Mouse (Mus musculus) liver, adult 2 months (tissue): ENCODE data around the gene Clstn1. TPM values are rescaled to one million over a fixed set of nuclear protein-coding genes. Genes with fewer than 3 reads are reported as not detected.

Experiments used
- DNase-seq: peaks from one replicate; pipeline ENCODE4 v3.0.0-alpha.2; 2011; ENCODE audit warnings: low read depth, low spot score; ENCODE audit errors: extremely low read depth
- H3K27ac ChIP-seq: fragments of 200-500 bp; replicated peaks from 2 replicates; pipeline ENCODE4 v1.5.1; 2012; ENCODE audit warnings: low read depth, mild to moderate bottlenecking, control low read depth, inconsistent platforms, low read length; ENCODE audit not compliant: insufficient read depth
- H3K27me3 ChIP-seq: fragments of 200-500 bp; 2 replicates; pipeline ENCODE4 v1.6.1; 2012; ENCODE audit warnings: mild to moderate bottlenecking, moderate library complexity, low read length, inconsistent platforms; ENCODE audit not compliant: control insufficient read depth, insufficient read depth
- H3K36me3 ChIP-seq: fragments of 200-500 bp; 2 replicates; pipeline ENCODE4 v1.6.1; 2012; ENCODE audit warnings: low read length, inconsistent platforms; ENCODE audit not compliant: control insufficient read depth, insufficient read depth
- H3K4me1 ChIP-seq: fragments of 200-500 bp; 2 replicates; pipeline ENCODE4 v1.6.1; 2011; ENCODE audit warnings: low read length; ENCODE audit not compliant: control insufficient read depth, insufficient read depth
- H3K4me3 ChIP-seq: fragments of 200-500 bp; 2 replicates; pipeline ENCODE4 v1.5.1; 2011; ENCODE audit warnings: low read depth, mild to moderate bottlenecking, control low read depth, low read length, moderate library complexity; ENCODE audit not compliant: insufficient read depth
- H3K79me2 ChIP-seq: fragments of 200-500 bp; 2 replicates; pipeline ENCODE4 v1.6.1; 2012; ENCODE audit warnings: inconsistent platforms, mild to moderate bottlenecking, low read length, moderate library complexity; ENCODE audit not compliant: control insufficient read depth, insufficient read depth
- H3K9ac ChIP-seq: fragments of 200-500 bp; 2 replicates; pipeline ENCODE4 v1.6.1; 2012; ENCODE audit warnings: low read depth, mild to moderate bottlenecking, control low read depth, inconsistent platforms, low read length
- CTCF ChIP-seq: fragments of 200-500 bp; IDR thresholded peaks from 2 replicates; pipeline ENCODE4 v1.5.1; 2011; ENCODE audit warnings: low read depth, low read length, control low read depth
- POLR2A ChIP-seq: fragments of 200-500 bp; IDR thresholded peaks from 2 replicates; pipeline ENCODE4 v1.6.1; 2011; ENCODE audit warnings: low read length, control low read depth; ENCODE audit not compliant: insufficient read depth; ENCODE audit errors: extremely low read depth
- WGBS: fragments of 180-500 bp; shearing (Covaris S2); methylation state at CpG from one replicate; pipeline ENCODE4 v1.1.7; 2018; 5-methylcytosine and 5-hydroxymethylcytosine counted together
- polyA plus RNA-seq: library from polyadenylated mRNA; depleted of rRNA; stranded (reverse); fragments of >200 nt; gene quantifications from 2 replicates; pipeline ENCODE4 v1.2.3, GENCODE M21; 2012; rRNA removed
- total RNA-seq: library from RNA; depleted of rRNA; stranded (reverse); fragments of >200 nt; gene quantifications from 2 replicates; pipeline ENCODE4 v1.2.3, GENCODE M21; 2014; rRNA removed

Gene Clstn1
- total RNA-seq (2.3 and 2.8 TPM in 2 replicates), polyA plus RNA-seq (1.4 and 1.5 TPM in 2 replicates)

DNA sequence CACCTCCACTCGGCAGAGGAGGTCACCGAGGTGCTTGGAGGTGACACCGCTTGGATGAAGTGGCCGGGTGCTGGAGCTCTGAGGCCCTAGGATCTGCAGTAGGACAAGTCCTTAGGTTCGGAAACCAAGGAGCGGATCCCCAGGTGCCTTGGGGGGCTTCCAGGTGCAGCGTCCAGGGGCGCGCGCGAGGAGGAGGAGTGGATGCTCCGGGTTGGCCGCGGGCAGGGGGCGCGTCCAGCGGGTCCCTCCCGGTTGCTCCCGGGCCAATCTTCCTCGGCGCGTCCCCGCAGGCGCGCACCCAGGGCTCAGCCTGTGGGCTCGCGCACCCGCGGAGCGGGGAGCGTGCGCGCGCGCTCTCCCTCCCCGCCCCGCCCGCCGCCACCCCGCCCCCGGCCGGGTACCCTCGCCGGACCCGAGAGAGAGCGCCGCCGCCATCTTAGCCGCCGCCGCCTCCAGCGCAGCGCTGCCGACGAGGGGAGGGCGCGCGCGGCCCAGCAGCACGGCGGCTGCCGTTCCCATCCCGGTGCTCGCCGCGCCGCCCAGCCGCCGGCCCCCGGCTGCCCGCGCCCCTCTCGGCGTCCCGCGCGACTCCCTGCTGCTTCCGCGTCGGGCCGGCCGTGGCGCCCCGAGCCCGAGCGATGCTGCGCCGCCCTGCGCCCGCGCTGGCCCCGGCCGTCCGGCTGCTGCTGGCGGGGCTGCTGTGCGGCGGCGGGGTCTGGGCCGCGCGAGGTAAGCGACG, at the start of gene Clstn1:
Gene Clstn1 (plus strand): TSS at position 425 of the 739 bp plus-strand sequence.
- TF ChIP-seq CTCF (no peak), POLR2A (no peak)
- Histone ChIP-seq H3K36me3 (no peaks in the 10 kb centered on the region), H3K79me2 (no peaks in the 10 kb centered on the region), H3K4me3 (peak within 1 kb of the TSS; percentile 48), H3K27ac (no peak within 1 kb of the TSS), H3K4me1 (no peaks in the 10 kb centered on the region), H3K9ac (peak within 1 kb of the TSS; percentile 69), H3K27me3 (peaks cover 20% of the 10 kb centered on the region)
- WGBS, result 3% methylated on average over 68 of the region's 103 CpGs
- DNase-seq, result no peak

DNA sequence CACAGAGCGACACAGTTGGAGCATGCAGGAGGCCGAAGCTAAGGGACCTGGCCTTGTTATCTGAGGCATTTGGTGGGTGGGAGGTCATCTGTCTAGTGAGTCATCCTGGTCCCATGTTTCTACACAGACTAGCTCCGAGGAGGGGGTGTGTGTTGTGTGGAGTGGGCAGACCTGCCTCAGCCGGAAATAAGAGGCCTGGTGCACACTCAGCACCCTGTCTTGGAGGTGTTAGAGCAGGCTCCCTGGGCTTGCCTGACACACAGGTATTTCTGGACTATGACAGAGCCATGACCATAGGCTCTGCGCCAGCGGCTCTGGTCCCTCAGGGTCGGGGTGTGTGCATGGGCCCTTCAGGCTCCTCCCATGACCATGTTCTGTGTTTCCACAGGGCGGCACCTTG, 46.8 kb upstream of the Clstn1 start:
- Histone ChIP-seq H3K9ac (no peak overlapping the region), H3K4me1 (no peaks in the 10 kb centered on the region), H3K4me3 (no peak overlapping the region), H3K36me3 (no peaks in the 10 kb centered on the region), H3K79me2 (no peaks in the 10 kb centered on the region; the same call in 1 of the 2 replicates), H3K27ac (no peak overlapping the region), H3K27me3 (no peaks in the 10 kb centered on the region)
- no peak for DNase-seq
- TF ChIP-seq POLR2A, result no peak
- TF ChIP-seq CTCF, result no peak
- 78% methylated on average over 8 of the region's 8 CpGs for WGBS

DNA sequence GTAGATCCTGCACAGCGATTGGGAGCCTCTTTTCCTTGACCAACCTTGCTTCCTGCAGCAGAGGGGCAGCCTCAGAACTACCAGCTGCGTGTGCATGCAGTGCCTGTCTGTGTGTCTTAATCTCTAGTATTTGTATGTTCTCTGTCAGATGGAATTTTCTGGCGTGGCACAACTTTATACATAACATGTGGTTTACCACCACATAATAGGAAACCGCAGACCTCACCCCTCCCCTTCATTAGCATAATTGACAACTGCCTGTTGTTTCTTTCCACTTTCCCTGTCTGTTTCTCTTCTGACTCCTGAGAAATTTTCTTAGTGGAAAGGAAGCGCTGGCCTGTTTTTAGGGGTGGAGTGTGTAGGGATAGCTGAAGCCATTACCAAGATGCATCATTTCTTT, 44.3 kb upstream of the Clstn1 start:
- no peak for TF ChIP-seq POLR2A
- TF ChIP-seq CTCF, result no peak
- no peaks in the 10 kb centered on the region for H3K79me2 ChIP-seq
- no peak overlapping the region for H3K27ac ChIP-seq
- no peaks in the 10 kb centered on the region for H3K36me3 ChIP-seq
- no peak overlapping the region for H3K4me3 ChIP-seq
- 82% methylated on average over 5 of the region's 5 CpGs for WGBS
- DNase-seq, result no peak
- no peak overlapping the region for H3K9ac ChIP-seq
- H3K4me1 ChIP-seq, result peaks cover 4% of the 10 kb centered on the region; the same call in 1 of the 2 replicates
- no peaks in the 10 kb centered on the region for H3K27me3 ChIP-seq

DNA sequence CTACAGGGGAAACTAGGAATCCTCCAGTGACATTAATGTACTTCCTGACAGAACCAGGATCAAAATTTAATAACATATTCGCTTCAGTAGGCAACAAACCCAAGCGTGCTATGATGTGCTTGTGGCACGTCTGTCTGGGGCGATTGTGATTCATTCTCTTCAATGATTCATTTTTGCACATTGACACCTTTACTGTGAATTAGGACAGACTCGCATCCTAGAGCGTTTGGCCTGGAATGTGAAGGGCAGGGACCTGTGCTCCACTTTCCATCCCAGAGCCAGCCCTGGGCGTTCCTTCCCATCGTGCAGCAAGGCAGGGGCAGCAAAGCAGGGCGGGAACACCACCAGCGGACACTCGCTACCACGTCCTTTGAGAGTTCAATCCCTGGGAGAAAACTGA, 43.8 kb upstream of the Clstn1 start:
- H3K4me1 ChIP-seq, result peaks cover 4% of the 10 kb centered on the region; the same call in 1 of the 2 replicates
- no peak for TF ChIP-seq CTCF
- TF ChIP-seq POLR2A, result no peak
- H3K36me3 ChIP-seq, result no peaks in the 10 kb centered on the region
- WGBS, result 91% methylated on average over 12 of the region's 12 CpGs
- no peaks in the 10 kb centered on the region for H3K27me3 ChIP-seq
- no peak overlapping the region for H3K4me3 ChIP-seq
- H3K9ac ChIP-seq, result no peak overlapping the region
- H3K27ac ChIP-seq, result no peak overlapping the region
- no peak for DNase-seq
- no peaks in the 10 kb centered on the region for H3K79me2 ChIP-seq

GRCm38 (mm10) chr4:149542927-149543553, 43.2 kb upstream of the Clstn1 start:
- Histone ChIP-seq H3K27ac (no peak overlapping the region), H3K4me1 (peaks cover 4% of the 10 kb centered on the region; the same call in 1 of the 2 replicates), H3K27me3 (no peaks in the 10 kb centered on the region), H3K79me2 (no peaks in the 10 kb centered on the region), H3K4me3 (no peak overlapping the region), H3K36me3 (no peaks in the 10 kb centered on the region), H3K9ac (no peak overlapping the region)
- peak; percentile 59 for DNase-seq
- WGBS, result 60% methylated on average over 10 of the region's 10 CpGs
- TF ChIP-seq POLR2A, result no peak
- peak; percentile 79 for TF ChIP-seq CTCF
